Mouse (Mus musculus) limb, embryonic 11.5 days (tissue): ENCODE measurements around the gene Col6a1. TPM values are rescaled to one million over a fixed set of nuclear protein-coding genes. Genes with fewer than 3 reads are reported as not detected.

Experiments used
- ATAC-seq: fragments of 200-750 bp; cut with Nextera tagmentation; 2 replicates; pipeline ENCODE4 v1.8.0; 2017; ENCODE audit warnings: low read depth; ENCODE audit not compliant: insufficient number of reproducible peaks, low FRiP score, low TSS enrichment
- DNase-seq: peaks from one replicate; pipeline ENCODE4 v3.0.0-alpha.2; 2015; ENCODE audit warnings: low spot score
- H3K27ac ChIP-seq: fragments of 300-500 bp; sonication (generic); replicated peaks from 2 replicates; pipeline ENCODE4 v1.5.1; 2014; ENCODE audit warnings: low read depth, mild to moderate bottlenecking, low read length
- H3K27me3 ChIP-seq: fragments of 300-500 bp; sonication (generic); 2 replicates; pipeline ENCODE4 v1.6.1; 2014; ENCODE audit warnings: mild to moderate bottlenecking, low read length, mixed read lengths; ENCODE audit not compliant: control insufficient read depth, insufficient read depth
- H3K36me3 ChIP-seq: fragments of 300-500 bp; sonication (generic); 2 replicates; pipeline ENCODE4 v1.6.1; 2014; ENCODE audit warnings: mild to moderate bottlenecking, low read length, moderate library complexity, mixed read lengths; ENCODE audit not compliant: control insufficient read depth, insufficient read depth
- H3K4me1 ChIP-seq: fragments of 300-500 bp; sonication (generic); 2 replicates; pipeline ENCODE4 v1.6.1; 2014; ENCODE audit warnings: low read length, mixed read lengths; ENCODE audit not compliant: control insufficient read depth, insufficient read depth
- H3K4me2 ChIP-seq: fragments of 300-500 bp; sonication (generic); 2 replicates; pipeline ENCODE4 v1.6.1; 2014; ENCODE audit warnings: low read depth, mild to moderate bottlenecking, moderate library complexity; ENCODE audit not compliant: severe bottlenecking
- H3K4me3 ChIP-seq: fragments of 300-500 bp; sonication (generic); 2 replicates; pipeline ENCODE4 v1.5.1; 2014; ENCODE audit warnings: low read depth, low read length
- H3K9ac ChIP-seq: fragments of 300-500 bp; sonication (generic); 2 replicates; pipeline ENCODE4 v1.6.1; 2014; ENCODE audit warnings: mild to moderate bottlenecking, low read length
- H3K9me3 ChIP-seq: fragments of 300-500 bp; sonication (generic); 2 replicates; pipeline ENCODE4 v1.6.1; 2016; ENCODE audit warnings: low read length; ENCODE audit not compliant: control insufficient read depth
- WGBS: fragments of 180-500 bp; shearing (Covaris S2); extraction: QIAGEN DNeasy Blood & Tissue Kit; methylation state at CpG from one replicate; pipeline ENCODE4 v1.1.7; 2014; 5-methylcytosine and 5-hydroxymethylcytosine counted together
- polyA plus RNA-seq: library from polyadenylated mRNA; unstranded; fragments of >200 nt; fragmentation: Nextera tagmentation; extraction: Ambion mirVana; gene quantifications from 2 replicates; pipeline ENCODE4 v1.2.1, GENCODE M21; 2014

Gene Col6a1
- polyA plus RNA-seq, 1 experiment from 2014 or later, result 9.7 TPM

GRCm38 (mm10) chr10:76704358-76704757, 21.6 kb downstream of the Col6a1 start:
- H3K9ac ChIP-seq, result no peak overlapping the region
- WGBS, result 79% methylated on average over 3 of the region's 3 CpGs
- ATAC-seq (no peak), DNase-seq (no peak)
- H3K27ac ChIP-seq, result no peak overlapping the region
- H3K4me3 ChIP-seq, result no peak overlapping the region
- H3K4me1 ChIP-seq, result no peaks in the 10 kb centered on the region
- no peak overlapping the region for H3K4me2 ChIP-seq
- no peaks in the 10 kb centered on the region for H3K9me3 ChIP-seq
- no peaks in the 10 kb centered on the region for H3K36me3 ChIP-seq
- no peaks in the 10 kb centered on the region for H3K27me3 ChIP-seq

- Histone ChIP-seq H3K36me3 (no peaks in the 10 kb centered on the region), H3K27ac (no peak overlapping the region), H3K4me3 (no peak overlapping the region), H3K4me1 (no peaks in the 10 kb centered on the region), H3K9ac (no peak overlapping the region), H3K27me3 (no peaks in the 10 kb centered on the region), H3K9me3 (no peaks in the 10 kb centered on the region), H3K4me2 (no peak overlapping the region)
- ATAC-seq, result no peak
- 80% methylated on average over 2 of the region's 2 CpGs for WGBS
- no peak for DNase-seq
These were observed 24.5 kb downstream of the Col6a1 start for GRCm38 (mm10) chr10:76701446-76701845.

- Histone ChIP-seq H3K27me3 (no peaks in the 10 kb centered on the region), H3K27ac (no peak overlapping the region), H3K4me3 (no peak overlapping the region), H3K4me2 (no peak overlapping the region), H3K36me3 (no peaks in the 10 kb centered on the region), H3K9ac (no peak overlapping the region), H3K4me1 (no peaks in the 10 kb centered on the region), H3K9me3 (no peaks in the 10 kb centered on the region)
- 78% methylated on average over 7 of the region's 7 CpGs for WGBS
- no peak for ATAC-seq
- no peak for DNase-seq
These were observed 26.2 kb downstream of the Col6a1 start for GRCm38 (mm10) chr10:76699816-76700215.

- Histone ChIP-seq H3K9ac (no peak overlapping the region), H3K4me2 (no peak overlapping the region), H3K36me3 (no peaks in the 10 kb centered on the region), H3K4me3 (no peak overlapping the region), H3K9me3 (no peaks in the 10 kb centered on the region), H3K27me3 (no peaks in the 10 kb centered on the region), H3K4me1 (no peaks in the 10 kb centered on the region), H3K27ac (no peak overlapping the region)
- ATAC-seq, result no peak
- no peak for DNase-seq
- 84% methylated on average over 10 of the region's 10 CpGs for WGBS
These were observed 30.6 kb downstream of the Col6a1 start for GRCm38 (mm10) chr10:76695283-76695885.

- DNase-seq, result no peak
- no peaks in the 10 kb centered on the region for H3K36me3 ChIP-seq
These were observed 31.2 kb downstream of the Col6a1 start for GRCm38 (mm10) chr10:76694765-76695164.

GRCm38 (mm10) chr10:76693446-76693845, 32.5 kb downstream of the Col6a1 start:
- Histone ChIP-seq H3K27ac (no peak overlapping the region), H3K36me3 (no peaks in the 10 kb centered on the region), H3K4me1 (no peaks in the 10 kb centered on the region), H3K4me2 (no peak overlapping the region), H3K27me3 (no peaks in the 10 kb centered on the region), H3K9ac (no peak overlapping the region), H3K9me3 (no peaks in the 10 kb centered on the region), H3K4me3 (no peak overlapping the region)
- DNase-seq (no peak), ATAC-seq (no peak)
- WGBS, result 83% methylated on average over 2 of the region's 2 CpGs

More at GRCm38 (mm10) chr10:76694765-76695164, 31.2 kb downstream of the Col6a1 start:
- ATAC-seq, result no peak
- H3K27ac ChIP-seq, result no peak overlapping the region
- H3K4me1 ChIP-seq, result no peaks in the 10 kb centered on the region
- no peaks in the 10 kb centered on the region for H3K9me3 ChIP-seq
- H3K9ac ChIP-seq, result no peak overlapping the region
- H3K4me3 ChIP-seq, result no peak overlapping the region
- 68% methylated on average over 7 of the region's 7 CpGs for WGBS
- no peaks in the 10 kb centered on the region for H3K27me3 ChIP-seq
- no peak overlapping the region for H3K4me2 ChIP-seq

GRCm38 (mm10) chr10:76685451-76686017, 40.4 kb downstream of the Col6a1 start:
- Histone ChIP-seq H3K27ac (no peak overlapping the region), H3K9me3 (no peaks in the 10 kb centered on the region), H3K4me2 (no peak overlapping the region), H3K36me3 (no peaks in the 10 kb centered on the region), H3K27me3 (no peaks in the 10 kb centered on the region), H3K9ac (no peak overlapping the region), H3K4me3 (no peak overlapping the region), H3K4me1 (no peaks in the 10 kb centered on the region)
- DNase-seq (no peak), ATAC-seq (no peak)
- WGBS, result 90% methylated on average over 10 of the region's 10 CpGs

GRCm38 (mm10) chr10:76683977-76684376, 42.0 kb downstream of the Col6a1 start:
- Histone ChIP-seq H3K4me1 (no peaks in the 10 kb centered on the region), H3K27me3 (no peaks in the 10 kb centered on the region), H3K9ac (no peak overlapping the region), H3K27ac (no peak overlapping the region), H3K4me2 (no peak overlapping the region), H3K36me3 (no peaks in the 10 kb centered on the region), H3K9me3 (no peaks in the 10 kb centered on the region), H3K4me3 (no peak overlapping the region)
- WGBS, result 84% methylated on average over 12 of the region's 12 CpGs
- DNase-seq (no peak), ATAC-seq (no peak)

GRCm38 (mm10) chr10:76683461-76683860, 42.5 kb downstream of the Col6a1 start:
- H3K27me3 ChIP-seq, result no peaks in the 10 kb centered on the region
- H3K9me3 ChIP-seq, result no peaks in the 10 kb centered on the region
- no peak overlapping the region for H3K27ac ChIP-seq
- H3K4me3 ChIP-seq, result no peak overlapping the region
- no peak overlapping the region for H3K9ac ChIP-seq
- no peak for ATAC-seq
- no peaks in the 10 kb centered on the region for H3K36me3 ChIP-seq
- 77% methylated on average over 7 of the region's 7 CpGs for WGBS
- DNase-seq, result no peak
- H3K4me1 ChIP-seq, result no peaks in the 10 kb centered on the region
- H3K4me2 ChIP-seq, result no peak overlapping the region
